Mouse (Mus musculus): ENCODE data around the gene Pitpna.

DNA sequence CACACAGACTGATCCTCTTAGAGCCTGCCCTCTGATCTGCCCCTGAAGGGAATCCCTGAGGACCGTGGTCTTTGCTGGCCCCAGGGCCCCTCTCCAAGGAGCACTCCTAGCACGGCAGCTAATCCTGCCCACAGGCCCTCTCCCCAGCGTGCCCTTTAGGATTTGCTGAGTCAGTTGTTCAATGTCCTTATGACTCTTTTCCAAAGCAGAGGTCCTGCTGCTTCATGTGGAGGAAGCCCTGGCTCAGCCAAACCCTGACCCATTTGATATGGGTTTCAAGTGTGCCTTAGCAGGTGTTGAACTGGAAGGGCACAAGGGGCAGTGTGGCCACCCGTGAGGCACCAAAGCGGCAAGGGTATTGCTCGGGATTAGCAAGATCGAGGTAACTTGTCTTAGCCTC lies 7.9 kb downstream of the Pitpna start:
- TF ChIP-seq POLR2A (IDR thresholded peaks at IDR 0.05; ENCODE audit: control insufficient read depth in 1 of 2, insufficient read depth in 1 of 2, low read depth in 1 of 2, low read length in 2 of 2, poor library complexity in 1 of 2) (no peak), EP300 (IDR thresholded peaks at IDR 0.05; ENCODE audit: low read depth in 1 of 2, low read length in 2 of 2) (no peak), MEF2A (IDR thresholded peaks at IDR 0.05; ENCODE audit: extremely low read depth, insufficient replicate concordance, low read depth, low read length, poor library complexity, severe bottlenecking) (no peak), GATA1 (IDR thresholded peaks at IDR 0.05; ENCODE audit: low read depth, low read length) (no peak), USF2 (IDR thresholded peaks at IDR 0.05; ENCODE audit: borderline replicate concordance in 1 of 2, insufficient read depth in 1 of 2, low read depth in 1 of 2, low read length in 2 of 2) (no peak), GABPA (IDR thresholded peaks at IDR 0.05; ENCODE audit: low read depth, low read length) (no peak), ZMIZ1 (IDR thresholded peaks at IDR 0.05; ENCODE audit: low read depth, low read length) (no peak), TAL1 (IDR thresholded peaks at IDR 0.05; ENCODE audit: low read length) (no peak), CTCF (IDR thresholded peaks at IDR 0.05 in 2 of 3, conservative IDR thresholded peaks at IDR 0.05 in 1 of 3; ENCODE audit: control insufficient read depth in 1 of 3, insufficient read depth in 1 of 3, low read depth in 2 of 3, low read length in 3 of 3, poor library complexity in 1 of 3, severe bottlenecking in 1 of 3) (no peak), MAX (IDR thresholded peaks at IDR 0.05; ENCODE audit: low read length) (no peak), MYB (IDR thresholded peaks at IDR 0.05; ENCODE audit: low read depth, low read length) (no peak), E2F4 (IDR thresholded peaks at IDR 0.05; ENCODE audit: borderline replicate concordance, low read depth, low read length) (no peak), NELFE (IDR thresholded peaks at IDR 0.05; ENCODE audit: low read depth, low read length) (no peak), USF1 (IDR thresholded peaks at IDR 0.05; ENCODE audit: low read depth, low read length) (no peak)

Data from MEL (cell line).